Mouse (Mus musculus): ENCODE data around the gene Rnaset2a.
A peak's percentile ranks its signal among the peaks of the same experiment; 100 is the strongest.
"Not testable (repeated sequence)": the region's sequence is repeated elsewhere in the genome, so short reads cannot be mapped to it uniquely, and the experiment has no call there.

The Rnaset2a gene

DNA sequence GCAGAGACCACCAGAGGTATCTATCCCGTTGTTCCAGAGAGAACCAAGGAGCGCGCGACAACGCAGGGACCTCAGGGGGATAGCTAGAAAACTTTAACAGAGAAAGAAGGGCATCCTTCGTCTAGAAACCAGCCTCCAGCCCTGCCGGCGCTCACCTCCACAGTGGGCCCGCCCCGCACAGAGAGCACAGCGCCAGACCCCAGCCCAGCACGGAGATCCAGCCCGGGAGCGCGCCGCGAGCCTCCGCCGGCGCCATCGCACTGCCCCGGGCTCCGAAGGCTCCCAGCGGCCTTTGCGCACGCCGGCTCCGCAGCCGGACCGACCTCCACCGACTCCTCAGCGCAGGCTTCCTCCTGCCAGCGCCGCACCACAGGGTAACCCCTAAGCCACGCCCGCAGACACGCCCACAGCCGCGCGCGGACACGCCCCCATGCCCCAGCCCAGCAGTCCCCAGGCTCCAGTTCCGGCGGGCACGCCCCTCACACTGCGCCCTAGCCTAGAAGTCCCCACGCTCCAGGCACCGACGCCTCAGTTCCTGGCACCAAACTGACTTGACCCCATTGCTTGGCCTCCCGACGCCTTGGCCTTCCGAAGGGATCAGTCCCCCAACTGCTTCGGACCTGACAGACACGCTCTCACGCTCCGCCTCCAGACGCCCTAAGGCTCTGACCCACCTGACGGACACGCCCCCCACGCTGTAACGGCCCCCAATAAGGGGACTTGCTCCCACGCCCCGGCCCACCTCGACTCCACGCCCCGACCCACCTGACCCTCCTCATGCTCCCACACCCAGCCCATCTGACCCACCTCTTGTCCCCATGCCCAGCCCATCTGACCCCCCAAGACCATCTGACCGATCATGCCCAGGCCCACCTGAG is at the start of gene Rnaset2a, which contains the start of gene Gm49673:
Rnaset2a (minus strand) TSS at position 659 of the 878 bp plus-strand sequence.
Gm49673 (minus strand) TSS at position 350 of the 878 bp plus-strand sequence.
- peak; percentile 63 for DNase-seq

GRCm38 (mm10) chr17:8197652-8198051 is 49.8 kb upstream of the Rnaset2a start:
- DNase-seq, result no peak

DNA sequence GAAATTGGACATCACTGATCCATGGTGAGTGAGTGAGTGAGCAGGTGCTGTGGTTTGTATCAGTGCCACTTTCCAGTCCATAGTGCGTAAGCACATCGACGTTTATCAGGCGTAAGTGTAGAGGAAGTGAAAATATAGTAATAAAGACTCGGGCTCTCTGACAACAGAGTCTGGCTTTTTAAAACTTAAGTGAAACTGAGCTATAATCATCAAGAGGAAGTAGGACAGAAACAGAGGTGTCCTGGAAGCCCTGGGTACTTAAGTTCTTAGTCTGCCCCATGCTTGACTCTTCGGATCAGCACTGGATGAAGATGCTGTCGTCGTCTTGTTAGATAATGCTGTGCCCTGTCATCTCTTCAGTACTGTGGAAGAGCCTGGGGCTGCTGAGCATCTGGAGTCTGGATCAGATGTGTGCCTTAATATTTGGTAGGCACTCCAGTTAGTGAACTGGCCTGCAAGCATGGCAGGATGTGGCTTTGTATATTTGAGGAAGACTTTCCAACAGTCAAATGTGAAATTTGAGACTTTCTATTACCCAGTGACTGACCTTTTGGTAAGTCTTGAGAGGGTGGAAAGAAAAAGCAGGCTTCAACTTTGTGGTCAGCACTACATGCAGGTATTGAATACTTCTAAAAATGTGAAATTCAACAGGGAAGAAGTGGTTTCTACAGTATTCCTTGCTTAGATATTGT is 47.9 kb upstream of the Rnaset2a start:
- no peak for DNase-seq

GRCm38 (mm10) chr17:8193678-8194077 is 45.8 kb upstream of the Rnaset2a start:
- no peak for DNase-seq

DNA sequence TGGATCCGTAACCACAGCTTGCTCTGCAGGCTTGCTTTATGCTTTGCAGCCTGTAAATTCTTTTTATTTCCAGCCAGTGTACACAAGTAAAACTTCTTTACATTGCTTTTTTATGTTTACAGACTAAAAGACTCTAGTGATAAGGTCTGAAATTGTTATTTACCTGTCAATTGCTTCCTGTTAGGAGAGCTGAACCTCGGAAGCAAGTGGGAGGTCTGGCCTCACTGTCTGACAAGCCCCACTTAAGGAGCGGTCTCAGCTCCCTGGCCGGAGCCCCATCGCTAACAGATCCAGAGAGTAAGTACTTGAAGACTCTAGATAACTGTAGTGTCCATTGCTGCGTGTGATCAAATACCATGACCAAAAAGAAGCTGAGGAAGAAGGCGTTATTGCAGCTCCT is 36.3 kb upstream of the Rnaset2a start:
- no peak for DNase-seq

GRCm38 (mm10) chr17:8183815-8184214 is 35.9 kb upstream of the Rnaset2a start:
- no peak for DNase-seq

- DNase-seq, result no peak
These were observed 29.2 kb upstream of the Rnaset2a start for GRCm38 (mm10) chr17:8177090-8177489.

GRCm38 (mm10) chr17:8171081-8171480 is 23.2 kb upstream of the Rnaset2a start:
- DNase-seq, result no peak

DNA sequence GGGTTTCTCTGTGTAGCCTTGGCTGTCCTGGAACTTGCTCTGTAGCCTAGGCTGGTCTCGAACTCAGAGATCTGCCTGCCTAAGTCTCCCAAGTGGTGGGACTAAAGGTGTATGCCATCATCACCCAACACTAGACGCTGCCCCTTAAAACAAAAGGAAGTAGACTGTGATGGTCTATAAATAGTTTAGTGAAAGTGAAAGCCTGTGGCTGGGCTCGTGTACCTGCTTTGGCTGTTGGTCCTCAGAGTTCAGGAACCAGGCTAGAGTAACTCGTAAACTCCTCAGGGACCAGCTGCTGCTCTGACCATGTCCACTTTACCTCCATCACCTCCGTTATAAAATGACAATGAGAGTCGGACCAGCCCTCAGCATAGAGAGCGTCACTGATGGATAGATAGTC is 22.4 kb upstream of the Rnaset2a start:
- no peak for DNase-seq

DNA sequence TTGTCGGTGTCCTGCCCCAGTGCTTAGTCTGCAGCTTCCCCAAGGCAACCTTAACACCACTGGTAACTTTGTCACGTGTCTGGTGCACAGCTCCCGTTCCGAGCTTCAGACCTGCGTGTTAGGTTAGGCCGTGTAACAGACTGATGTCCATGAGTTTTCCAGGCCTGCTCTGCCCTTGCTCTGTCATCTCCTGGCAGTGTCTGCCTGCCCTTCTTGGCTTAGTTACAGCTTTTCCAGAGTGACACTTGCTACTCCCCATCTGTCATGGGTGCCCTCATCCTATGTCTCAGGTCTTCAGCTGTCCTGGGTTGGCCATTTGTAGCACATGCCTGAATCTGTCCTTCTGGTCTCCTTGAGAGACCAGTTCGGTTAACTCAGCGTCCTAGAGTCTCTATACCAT is 19.5 kb upstream of the Rnaset2a start:
- DNase-seq, result not testable (repeated sequence)

DNA sequence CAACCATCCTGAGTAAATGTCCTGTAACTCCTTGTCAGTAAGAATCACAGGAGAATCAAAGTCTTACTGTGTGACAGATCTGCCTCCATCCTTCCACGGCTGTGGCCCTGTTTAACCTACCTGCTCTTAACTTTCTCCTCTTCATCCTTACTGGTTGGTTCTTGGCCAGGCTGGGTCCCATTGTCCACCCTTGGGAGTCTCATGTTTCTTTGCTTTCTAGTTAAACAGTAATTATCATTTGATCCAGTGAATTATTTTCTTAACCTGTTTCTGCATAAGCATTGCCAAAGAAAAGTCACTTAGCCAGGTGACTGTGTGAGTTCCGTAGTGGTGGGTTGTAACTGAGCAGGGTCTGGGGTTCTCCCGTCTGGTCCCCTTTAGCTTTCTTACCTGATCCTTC is 18.6 kb upstream of the Rnaset2a start:
- DNase-seq, result not testable (repeated sequence)

DNA sequence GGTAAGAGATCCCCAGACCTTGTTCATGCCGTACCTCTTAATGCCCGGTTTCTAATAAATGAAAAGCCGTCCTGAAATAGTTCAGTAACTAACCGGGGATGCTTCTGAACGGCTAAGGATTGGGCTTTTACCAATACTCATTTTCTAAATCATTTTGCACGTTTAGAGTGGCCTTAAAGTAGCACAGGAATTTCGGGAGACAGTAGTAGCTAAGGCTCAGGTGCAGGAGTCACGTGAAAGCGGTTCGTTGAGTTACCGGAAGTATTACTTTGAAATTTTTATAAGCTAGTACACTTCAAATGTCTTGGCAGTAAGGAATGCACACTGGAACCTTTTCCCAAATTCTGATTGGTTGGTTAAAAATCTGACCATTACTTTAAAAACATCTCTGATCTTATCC is 18.1 kb upstream of the Rnaset2a start:
- not testable (repeated sequence) for DNase-seq

- DNase-seq, result peak; percentile 39
These were observed 17.7 kb upstream of the Rnaset2a start for GRCm38 (mm10) chr17:8165608-8165945.

- not testable (repeated sequence) for DNase-seq
These were observed 17.1 kb upstream of the Rnaset2a start, which contains the start of gene Fgfr1op for GRCm38 (mm10) chr17:8164701-8165607. Gene Fgfr1op, plus strand, starts transcription at chr17:8165501.

GRCm38 (mm10) chr17:8160969-8161368 is 13.1 kb upstream of the Rnaset2a start:
- peak; percentile 72 for DNase-seq

GRCm38 (mm10) chr17:8158627-8159026 is 10.7 kb upstream of the Rnaset2a start:
- not testable (repeated sequence) for DNase-seq

DNA sequence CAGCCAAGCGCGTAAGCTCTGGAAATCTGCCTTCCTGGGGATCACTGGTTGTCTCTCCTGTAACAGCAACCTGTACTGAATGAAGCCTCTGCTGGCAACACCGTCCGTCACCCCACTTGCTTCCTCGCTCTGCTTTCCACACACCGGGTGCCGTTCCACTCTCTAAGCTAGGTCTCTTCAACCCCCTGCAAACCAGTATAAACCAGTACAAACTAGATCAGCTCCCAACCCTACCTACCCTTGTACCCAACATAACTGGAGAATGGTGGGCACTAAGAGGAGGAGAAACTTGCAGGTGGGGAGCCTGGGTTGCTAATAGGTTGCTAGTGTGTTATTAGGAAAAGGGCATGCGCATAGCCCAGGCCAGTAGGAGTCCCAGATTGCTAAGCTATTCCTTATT is 8.1 kb upstream of the Rnaset2a start:
- not testable (repeated sequence) for DNase-seq

- DNase-seq, result not testable (repeated sequence)
These were observed 7.1 kb upstream of the Rnaset2a start for GRCm38 (mm10) chr17:8155010-8155409.

DNA sequence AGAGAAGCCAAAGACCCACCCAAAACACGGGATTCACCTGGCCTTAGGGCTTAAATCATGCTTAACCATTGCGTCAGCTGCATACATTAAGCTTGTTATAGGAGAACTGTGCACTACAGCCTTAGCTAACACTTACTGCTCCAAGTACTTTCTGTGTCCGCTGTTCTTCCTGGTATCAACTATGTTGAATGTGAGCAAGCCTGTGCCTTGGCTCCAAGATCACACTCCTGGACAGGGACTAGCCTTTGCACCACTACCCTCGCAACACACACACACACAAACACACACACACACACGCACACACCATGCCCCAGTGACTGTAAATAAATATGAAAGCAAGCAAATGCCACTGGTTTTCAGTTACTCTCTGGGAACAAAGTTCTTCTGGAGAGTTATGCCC is 966 bp downstream of the Rnaset2a start:
- DNase-seq, result peak; percentile 30

DNA sequence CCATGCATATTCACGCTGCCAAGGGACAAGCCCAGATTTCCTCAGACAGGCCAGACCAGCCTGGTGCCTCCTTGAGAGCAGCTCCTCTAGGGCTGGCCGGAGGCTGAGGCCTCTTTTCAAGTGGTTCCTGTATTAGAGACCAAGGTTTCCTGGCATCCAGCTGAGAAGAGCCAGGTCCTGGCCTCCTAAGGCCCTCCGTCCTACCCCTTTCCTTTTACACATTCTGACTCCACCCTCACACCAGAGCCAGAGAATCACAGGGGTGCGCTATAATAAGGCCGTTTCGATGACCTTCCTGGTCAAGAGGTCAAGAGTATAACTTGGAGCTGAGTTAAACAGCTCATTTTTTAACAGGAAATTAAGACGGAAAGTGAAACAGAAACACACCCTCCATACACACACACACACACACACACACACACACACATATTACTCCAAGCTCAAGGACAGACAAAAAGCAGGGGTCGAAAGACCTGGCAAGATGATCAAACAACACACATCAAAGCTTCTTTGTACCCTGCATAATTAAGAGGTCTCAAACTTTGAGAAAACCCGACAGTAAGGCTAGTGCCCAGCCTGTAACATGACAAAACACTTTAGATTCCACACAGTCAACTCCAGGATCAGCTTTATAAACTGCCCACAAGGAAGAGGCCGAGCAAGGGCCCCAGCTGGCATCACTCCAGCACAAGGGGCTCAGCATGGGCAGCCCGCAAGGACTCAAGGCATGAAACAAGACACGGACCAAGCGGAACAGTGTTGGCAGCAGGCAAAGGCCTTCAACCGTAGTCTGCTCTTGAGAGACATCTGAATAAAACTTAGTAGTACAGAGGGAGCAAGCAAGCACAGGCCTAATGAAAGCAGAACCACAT is 3.9 kb downstream of the Rnaset2a start:
- DNase-seq, result peak; percentile 55

- DNase-seq, result not testable (repeated sequence)
These were observed 7.7 kb downstream of the Rnaset2a start for GRCm38 (mm10) chr17:8140210-8140609.

GRCm38 (mm10) chr17:8138116-8138515 is 9.8 kb downstream of the Rnaset2a start:
- not testable (repeated sequence) for DNase-seq

Measured in kidney, postnatal 10 days (tissue).